Mouse (Mus musculus): ENCODE results near the gene Mtg1. TPM values are rescaled to one million over a fixed set of nuclear protein-coding genes. Genes with fewer than 3 reads are reported as not detected.

Mtg1 gene
- polyA plus RNA-seq (2016; fragmentation: Nextera tagmentation; extraction: Ambion mirVana): 29.5 and 31.9 TPM in 2 replicates

DNA sequence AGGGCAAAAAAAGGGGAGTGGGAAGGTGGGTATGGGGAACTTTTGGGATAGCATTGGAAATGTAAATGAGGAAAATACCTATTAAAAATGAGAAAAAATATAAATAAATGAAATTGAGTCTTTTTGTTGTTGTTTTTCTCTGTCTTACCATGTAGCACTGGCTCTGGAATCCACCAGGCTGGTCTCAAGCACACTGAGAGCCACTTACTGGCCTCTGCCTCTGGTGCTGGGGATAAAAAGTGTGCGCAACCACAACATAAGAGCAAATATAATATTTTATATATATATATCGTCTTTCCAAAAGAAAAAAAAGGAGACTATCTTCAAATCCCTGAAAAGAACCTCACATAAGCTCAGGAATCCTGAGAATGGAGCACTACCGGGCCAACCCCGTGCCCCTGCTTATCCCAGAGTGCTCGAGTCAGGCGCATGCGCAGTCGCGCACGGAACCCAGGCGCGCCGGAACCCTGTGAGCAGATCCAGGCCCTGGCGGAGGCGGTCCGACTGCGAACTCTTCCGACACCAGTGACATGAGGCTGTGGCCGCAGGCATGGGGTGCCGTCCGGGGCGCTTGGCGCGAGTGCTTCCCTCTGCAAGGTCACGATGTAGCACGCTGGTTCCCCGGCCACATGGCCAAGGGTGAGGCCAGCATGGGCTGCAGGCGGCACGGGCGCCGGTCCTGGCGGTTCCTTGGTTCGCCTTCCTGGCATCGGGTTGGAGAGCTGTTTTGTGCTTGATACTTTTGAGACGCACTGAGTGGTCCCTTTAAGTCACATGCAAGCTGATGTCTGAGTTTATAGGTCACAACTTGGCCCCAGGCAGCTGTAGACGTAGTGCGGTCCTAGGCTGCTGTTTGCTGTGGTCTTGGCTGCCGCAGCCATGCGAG lies at the start of gene Mtg1:
Gene Mtg1, plus strand, starts transcription at position 430 of the 886 bp plus-strand sequence.
- Histone ChIP-seq H3K4me3 (peak within 1 kb of the TSS; percentile 79), H3K4me1 (peaks cover 6% of the 10 kb centered on the region), H3K36me3 (peaks cover 17% of the 10 kb centered on the region), H3K9me3 (replicated peaks) (no peaks in the 10 kb centered on the region), H3K27ac (peak within 1 kb of the TSS; percentile 93), H3K27me3 (ENCODE audit: low read depth, poor library complexity, severe bottlenecking) (no peaks in the 10 kb centered on the region)
- DNase-seq (ENCODE audit: low spot score): peak; percentile 98
- WGBS: 2% methylated on average over 39 of the region's 39 CpGs

DNA sequence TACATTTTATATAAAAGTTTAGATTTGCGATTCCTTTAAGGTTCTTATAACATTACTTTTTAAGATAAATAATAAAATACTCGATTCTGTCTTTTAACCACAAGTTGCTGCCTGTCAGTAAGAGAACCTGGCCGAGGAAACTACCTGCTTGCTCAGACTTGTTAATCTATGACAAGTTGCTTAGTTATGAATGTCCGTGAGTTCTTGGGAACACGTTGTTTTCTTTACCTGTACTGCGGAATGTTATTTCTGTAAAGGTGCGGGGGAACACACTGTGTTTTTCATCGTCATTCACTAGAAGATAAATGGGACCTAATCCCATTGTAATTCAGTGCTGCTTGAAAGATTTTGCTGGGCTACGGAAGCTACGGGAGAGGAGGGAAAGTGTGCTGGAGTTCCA lies 46.8 kb upstream of the Mtg1 start:
- no peak overlapping the region for H3K27ac ChIP-seq
- DNase-seq (ENCODE audit: low spot score): no peak
- no peak overlapping the region for H3K4me3 ChIP-seq
- H3K4me1 ChIP-seq: peaks cover 5% of the 10 kb centered on the region; the same call in 1 of the 2 replicates
- H3K9me3 ChIP-seq (replicated peaks): no peaks in the 10 kb centered on the region
- H3K27me3 ChIP-seq (ENCODE audit: low read depth, poor library complexity, severe bottlenecking): no peaks in the 10 kb centered on the region
- H3K36me3 ChIP-seq: no peaks in the 10 kb centered on the region
- 82% methylated on average over 10 of the region's 10 CpGs for WGBS

DNA sequence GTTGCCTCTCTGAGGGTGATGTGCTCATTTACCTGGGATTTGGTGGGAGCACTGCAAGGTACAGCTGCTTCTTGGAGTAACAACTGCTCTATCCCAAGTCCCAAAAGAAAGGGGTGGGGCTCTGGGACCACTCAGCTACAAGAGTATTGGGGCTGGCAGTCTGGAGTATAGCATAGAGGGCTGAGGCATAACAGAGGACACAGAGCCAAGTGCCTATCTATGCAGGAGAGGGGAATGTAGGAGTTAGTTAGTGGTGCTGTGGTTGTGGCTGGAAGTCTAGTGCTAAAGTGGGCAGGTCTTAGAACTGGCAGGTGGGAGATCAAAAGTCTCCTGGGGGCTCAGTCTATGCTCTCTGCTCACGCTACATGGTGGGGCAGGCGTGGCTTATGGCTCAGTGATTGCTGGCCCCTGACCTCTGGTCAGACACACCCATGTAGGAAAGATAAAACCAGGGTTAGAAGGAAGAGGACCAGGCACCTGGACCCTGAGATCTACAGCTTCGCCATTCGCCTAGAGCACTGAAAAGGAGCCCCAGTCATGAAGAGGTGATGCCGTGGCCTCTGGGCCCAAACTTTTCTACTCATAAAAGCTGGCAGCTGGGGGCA lies 44.3 kb upstream of the Mtg1 start, which contains the start of gene Prap1:
Gene Prap1, plus strand, starts transcription at position 472 of the 605 bp plus-strand sequence.
- Histone ChIP-seq H3K4me1 (peaks cover 5% of the 10 kb centered on the region; the same call in 1 of the 2 replicates), H3K4me3 (no peak within 1 kb of the TSS), H3K9me3 (replicated peaks) (no peaks in the 10 kb centered on the region), H3K27ac (no peak within 1 kb of the TSS), H3K27me3 (ENCODE audit: low read depth, poor library complexity, severe bottlenecking) (0 out of 2 replicates have a peak, but pooled peaks cover 5% of the 10 kb centered on the region), H3K36me3 (no peaks in the 10 kb centered on the region)
- WGBS: 66% methylated on average over 5 of the region's 5 CpGs
- DNase-seq (ENCODE audit: low spot score): no peak

DNA sequence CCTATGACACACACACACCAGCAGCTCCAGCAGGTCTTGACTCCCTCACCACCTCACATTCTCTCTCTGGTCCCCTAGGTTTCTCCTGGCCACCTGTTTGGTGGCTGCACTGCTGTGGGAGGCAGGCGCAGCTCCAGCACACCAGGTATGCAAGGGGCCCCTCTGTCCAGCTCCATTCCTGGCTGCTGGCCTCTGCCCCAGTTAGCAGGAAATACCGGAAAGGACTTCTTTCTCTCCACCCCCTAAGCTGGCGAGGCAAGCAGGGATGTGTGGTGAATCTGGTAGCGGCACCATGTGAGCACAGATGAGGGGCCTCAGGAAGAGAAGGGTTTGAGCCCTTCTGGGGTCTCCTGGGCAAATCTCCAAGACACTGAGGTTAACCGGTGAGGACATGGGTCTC lies 42.4 kb upstream of the Mtg1 start:
- Histone ChIP-seq H3K27me3 (ENCODE audit: low read depth, poor library complexity, severe bottlenecking) (0 out of 2 replicates have a peak, but pooled peaks cover 6% of the 10 kb centered on the region), H3K4me3 (no peak overlapping the region), H3K9me3 (replicated peaks) (no peaks in the 10 kb centered on the region), H3K36me3 (no peaks in the 10 kb centered on the region), H3K4me1 (peaks cover 5% of the 10 kb centered on the region; the same call in 1 of the 2 replicates), H3K27ac (no peak overlapping the region)
- no peak for DNase-seq (ENCODE audit: low spot score)
- 65% methylated on average over 5 of the region's 5 CpGs for WGBS

DNA sequence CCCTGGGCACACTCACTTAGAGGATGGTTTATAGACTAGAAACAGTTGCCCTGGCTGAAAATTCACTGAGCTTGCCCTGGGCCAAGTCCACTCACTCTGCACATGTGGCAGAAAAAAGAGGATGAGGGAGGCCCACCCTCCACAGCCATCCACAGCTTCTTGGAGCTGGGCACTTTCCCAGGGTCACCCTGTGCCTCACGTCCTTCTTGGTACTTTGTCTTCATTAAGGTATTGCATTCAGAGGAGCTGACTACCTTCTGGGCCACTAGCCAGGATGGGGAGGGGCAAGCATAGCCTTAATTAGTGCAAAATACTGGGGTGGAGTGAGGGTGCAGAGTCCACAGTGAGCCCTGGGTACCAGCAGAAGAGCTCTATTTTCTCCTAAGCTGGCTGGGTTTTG lies 41.8 kb upstream of the Mtg1 start:
- H3K4me1 ChIP-seq: peaks cover 5% of the 10 kb centered on the region; the same call in 1 of the 2 replicates
- H3K9me3 ChIP-seq (replicated peaks): no peaks in the 10 kb centered on the region
- no peaks in the 10 kb centered on the region for H3K36me3 ChIP-seq
- peaks cover 7% of the 10 kb centered on the region; the same call in 1 of the 2 replicates for H3K27me3 ChIP-seq (ENCODE audit: low read depth, poor library complexity, severe bottlenecking)
- no peak overlapping the region for H3K27ac ChIP-seq
- H3K4me3 ChIP-seq: no peak overlapping the region
- DNase-seq (ENCODE audit: low spot score): no peak
- WGBS: 55% methylated on average over 1 of the region's 1 CpGs

DNA sequence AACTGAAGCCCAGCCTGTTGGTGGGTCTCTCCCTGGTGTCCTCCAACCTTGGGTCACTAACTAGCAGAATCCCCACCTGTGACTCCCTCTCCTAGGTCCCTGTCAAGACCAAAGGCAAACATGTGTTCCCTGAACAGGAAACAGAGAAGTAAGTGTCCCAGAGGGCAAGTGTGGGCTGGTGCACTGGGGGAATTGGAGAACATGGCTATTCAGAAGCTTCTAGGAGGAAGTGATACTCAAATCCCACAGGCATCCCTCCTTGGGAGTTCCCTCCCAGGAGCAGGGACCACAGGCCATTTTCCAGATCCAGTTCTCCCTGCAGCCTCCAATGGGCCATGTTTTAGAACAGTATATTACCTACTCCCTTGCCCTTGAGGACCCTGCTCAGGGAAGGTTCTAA lies 41.3 kb upstream of the Mtg1 start:
- H3K36me3 ChIP-seq: no peaks in the 10 kb centered on the region
- no peak overlapping the region for H3K4me3 ChIP-seq
- no peak overlapping the region for H3K27ac ChIP-seq
- H3K9me3 ChIP-seq (replicated peaks): no peaks in the 10 kb centered on the region
- H3K27me3 ChIP-seq (ENCODE audit: low read depth, poor library complexity, severe bottlenecking): peaks cover 12% of the 10 kb centered on the region
- DNase-seq (ENCODE audit: low spot score): no peak
- H3K4me1 ChIP-seq: peaks cover 6% of the 10 kb centered on the region

DNA sequence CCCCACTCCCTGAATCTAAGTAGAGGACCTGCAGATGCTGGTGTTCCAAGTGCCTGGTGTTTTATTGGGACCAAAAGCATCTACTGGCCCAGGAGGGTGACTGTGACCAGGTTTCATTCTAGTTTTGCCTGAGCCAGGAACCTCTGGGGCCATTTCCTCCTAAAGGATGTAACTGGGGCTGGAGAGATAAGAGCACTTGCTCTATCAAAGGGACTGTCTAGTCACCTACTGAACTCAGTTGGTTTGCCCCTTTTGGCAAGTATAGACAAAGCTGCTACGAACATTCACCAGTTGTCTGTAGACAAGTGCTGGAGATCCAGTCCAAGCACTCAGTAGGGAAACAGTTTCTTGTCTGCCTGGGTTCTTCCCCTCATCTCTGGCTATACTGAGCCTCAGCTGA lies 38.9 kb upstream of the Mtg1 start:
- no peak for DNase-seq (ENCODE audit: low spot score)
- Histone ChIP-seq H3K36me3 (no peaks in the 10 kb centered on the region), H3K4me1 (peaks cover 23% of the 10 kb centered on the region), H3K27me3 (ENCODE audit: low read depth, poor library complexity, severe bottlenecking) (peaks cover 20% of the 10 kb centered on the region), H3K27ac (no peak overlapping the region), H3K9me3 (replicated peaks) (no peaks in the 10 kb centered on the region), H3K4me3 (no peak overlapping the region)
- WGBS: 93% methylated on average over 1 of the region's 1 CpGs

DNA sequence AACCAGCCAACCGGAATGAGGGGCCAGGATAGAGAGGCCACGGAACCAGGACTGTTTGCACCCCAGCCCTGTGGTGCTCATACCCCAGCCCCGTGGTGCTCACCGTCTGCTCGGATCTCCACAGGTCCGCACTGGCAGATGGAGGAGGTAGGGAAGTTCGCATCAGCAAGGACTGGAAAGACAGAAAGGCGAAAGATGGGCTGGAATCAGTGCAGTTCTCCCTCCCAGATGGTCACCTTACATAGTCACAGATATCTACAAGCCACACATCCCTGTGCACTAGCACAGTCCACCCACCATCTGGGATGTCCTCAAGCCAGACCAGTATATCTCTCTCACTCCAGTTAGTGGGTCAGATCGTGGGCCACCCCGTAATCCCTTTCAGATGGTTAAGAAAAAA lies 35.9 kb upstream of the Mtg1 start:
- WGBS: 79% methylated on average over 10 of the region's 10 CpGs
- DNase-seq (ENCODE audit: low spot score): no peak
- Histone ChIP-seq H3K9me3 (replicated peaks) (no peaks in the 10 kb centered on the region), H3K4me1 (peaks cover 19% of the 10 kb centered on the region), H3K36me3 (peaks cover 20% of the 10 kb centered on the region), H3K4me3 (peak overlapping the region; percentile 59), H3K27ac (peak overlapping the region; percentile 37), H3K27me3 (ENCODE audit: low read depth, poor library complexity, severe bottlenecking) (peaks cover 20% of the 10 kb centered on the region)

DNA sequence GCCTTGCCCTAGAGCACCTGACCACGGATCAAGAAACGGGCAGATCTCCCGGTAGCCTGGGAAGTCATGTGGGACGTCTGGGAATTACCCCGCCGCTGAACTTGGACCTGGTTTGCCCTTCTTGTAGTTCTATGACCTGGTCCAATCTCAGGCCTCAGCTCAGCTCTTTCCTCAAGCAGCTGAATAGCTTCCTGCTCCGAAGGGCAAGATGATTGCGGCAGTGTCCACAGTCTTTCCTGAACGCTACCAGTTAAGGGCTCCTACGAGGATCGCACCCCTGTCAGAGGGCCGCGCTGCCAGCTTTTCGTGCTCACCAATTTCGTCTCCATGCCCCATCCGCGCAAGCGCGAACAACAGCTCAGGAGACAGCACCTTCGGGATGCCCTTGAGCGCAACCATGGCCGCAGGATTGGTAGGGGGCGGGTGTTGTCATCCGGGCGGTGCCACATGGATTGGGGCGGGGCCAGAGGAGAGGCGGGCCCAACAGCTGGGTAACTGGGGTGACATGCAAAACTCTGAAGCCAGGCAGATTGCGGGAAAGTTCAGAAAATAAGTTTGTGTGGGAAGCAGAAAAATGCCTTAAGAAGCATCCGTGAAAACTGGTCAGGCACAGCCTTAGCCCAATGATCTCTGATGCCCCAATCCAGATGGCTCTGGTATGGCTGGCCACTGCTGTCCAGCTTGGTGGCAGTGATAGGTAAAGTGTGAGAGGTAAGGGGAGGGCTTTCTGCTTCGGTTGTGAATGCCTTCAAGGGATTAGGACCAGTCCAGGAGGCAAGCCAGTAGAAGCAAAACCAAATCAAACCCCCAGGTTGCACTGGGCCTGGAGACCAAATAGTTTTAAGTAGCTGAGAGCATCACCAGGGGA lies 35.1 kb upstream of the Mtg1 start, which contains the start of gene Fuom:
Gene Fuom, minus strand, starts transcription at position 449 of the 868 bp plus-strand sequence.
- peaks cover 27% of the 10 kb centered on the region for H3K36me3 ChIP-seq
- WGBS: 2% methylated on average over 30 of the region's 30 CpGs
- H3K27ac ChIP-seq: peak within 1 kb of the TSS; percentile 37
- DNase-seq (ENCODE audit: low spot score): peak; percentile 76
- no peaks in the 10 kb centered on the region for H3K9me3 ChIP-seq (replicated peaks)
- peak within 1 kb of the TSS; percentile 59 for H3K4me3 ChIP-seq
- peaks cover 19% of the 10 kb centered on the region for H3K4me1 ChIP-seq
- H3K27me3 ChIP-seq (ENCODE audit: low read depth, poor library complexity, severe bottlenecking): peaks cover 20% of the 10 kb centered on the region

DNA sequence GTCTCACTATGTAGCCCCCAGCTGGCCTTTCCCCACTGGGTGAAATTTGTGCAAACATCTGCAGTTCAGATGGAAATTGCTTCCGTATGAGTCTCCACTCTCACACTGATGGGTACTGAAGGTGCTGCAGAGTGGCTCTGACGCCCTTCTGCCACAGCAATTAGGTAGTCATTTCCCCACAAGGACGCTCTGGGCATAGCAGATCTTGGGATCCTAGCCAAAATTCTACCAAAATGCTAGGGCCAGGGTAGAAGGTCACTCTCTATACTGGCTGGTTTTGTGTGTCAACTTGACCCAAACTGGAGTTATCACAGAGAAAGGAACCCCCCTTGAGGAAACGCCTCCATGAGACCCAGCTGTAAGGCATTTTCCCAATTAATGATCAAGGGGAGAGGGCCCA lies 33.4 kb upstream of the Mtg1 start:
- H3K9me3 ChIP-seq (replicated peaks): no peaks in the 10 kb centered on the region
- no peak for DNase-seq (ENCODE audit: low spot score)
- WGBS: 80% methylated on average over 4 of the region's 4 CpGs
- no peak overlapping the region for H3K4me3 ChIP-seq
- H3K4me1 ChIP-seq: peaks cover 19% of the 10 kb centered on the region
- H3K36me3 ChIP-seq: peaks cover 45% of the 10 kb centered on the region
- H3K27me3 ChIP-seq (ENCODE audit: low read depth, poor library complexity, severe bottlenecking): peaks cover 14% of the 10 kb centered on the region
- no peak overlapping the region for H3K27ac ChIP-seq

DNA sequence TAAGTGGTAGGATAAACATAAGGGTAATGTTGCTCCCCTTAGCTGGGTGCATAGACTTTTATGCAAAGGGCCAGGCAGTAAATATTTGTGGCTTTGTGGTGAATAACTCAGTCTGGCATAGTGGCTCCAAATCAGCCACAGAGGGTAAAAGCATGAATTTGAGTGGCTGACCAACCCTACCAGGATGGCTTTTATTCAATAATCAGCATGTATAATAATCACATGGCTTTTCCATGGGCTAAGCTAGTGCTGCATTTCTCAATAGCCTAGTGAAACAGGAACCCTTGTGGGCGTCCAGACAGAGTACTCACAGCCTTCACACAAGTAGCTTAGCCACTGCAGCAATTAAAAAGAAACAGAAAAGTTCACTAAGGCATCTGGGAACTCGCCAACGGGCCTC lies 25.4 kb upstream of the Mtg1 start:
- 85% methylated on average over 3 of the region's 3 CpGs for WGBS
- H3K4me3 ChIP-seq: no peak overlapping the region
- peaks cover 8% of the 10 kb centered on the region for H3K4me1 ChIP-seq
- peaks cover 61% of the 10 kb centered on the region for H3K36me3 ChIP-seq
- no peaks in the 10 kb centered on the region for H3K27me3 ChIP-seq (ENCODE audit: low read depth, poor library complexity, severe bottlenecking)
- DNase-seq (ENCODE audit: low spot score): no peak
- H3K9me3 ChIP-seq (replicated peaks): no peaks in the 10 kb centered on the region
- H3K27ac ChIP-seq: no peak overlapping the region

DNA sequence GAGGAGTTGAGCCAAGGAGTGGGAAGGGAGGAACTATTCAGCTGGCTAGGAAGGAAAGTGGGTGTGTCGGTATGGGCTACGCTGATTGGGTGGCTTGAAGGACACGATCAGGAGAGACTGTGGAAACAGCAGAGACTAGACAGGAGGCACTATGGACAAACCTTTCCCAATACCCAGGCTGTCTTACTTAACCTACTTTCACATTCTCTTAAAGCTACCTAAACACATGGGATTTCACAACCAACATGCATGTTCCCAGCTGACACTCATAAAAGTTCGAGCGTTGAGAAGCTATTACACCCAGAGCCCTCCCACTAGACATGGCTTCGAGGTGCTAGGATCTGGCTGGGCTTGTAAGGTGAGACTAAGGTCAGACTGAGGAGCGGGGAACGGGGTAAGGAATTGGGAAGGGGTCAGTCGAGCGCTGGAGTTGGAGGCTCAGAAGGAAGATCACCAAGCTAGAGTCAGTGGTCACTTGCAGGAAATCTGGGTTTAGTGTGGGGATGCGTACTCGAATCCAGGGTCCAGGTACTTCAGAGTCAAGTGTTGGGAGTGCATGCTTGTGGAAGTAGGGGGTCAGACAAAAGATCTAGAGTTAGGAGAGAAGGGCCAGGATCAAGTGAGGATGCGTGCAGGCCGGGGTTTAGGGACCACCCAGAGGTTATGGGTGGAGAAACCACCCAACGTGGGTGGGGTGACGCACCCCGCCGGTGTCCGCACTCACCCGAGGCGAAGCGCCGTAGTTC lies 21.6 kb upstream of the Mtg1 start, which contains the start of gene Paox:
Gene Paox, plus strand, starts transcription at position 217 of the 746 bp plus-strand sequence.
- Histone ChIP-seq H3K27me3 (ENCODE audit: low read depth, poor library complexity, severe bottlenecking) (no peaks in the 10 kb centered on the region), H3K9me3 (replicated peaks) (no peaks in the 10 kb centered on the region), H3K27ac (peak within 1 kb of the TSS; percentile 93), H3K4me3 (peak within 1 kb of the TSS; percentile 79), H3K4me1 (peaks cover 8% of the 10 kb centered on the region), H3K36me3 (peaks cover 23% of the 10 kb centered on the region)
- peak; percentile 59 for DNase-seq (ENCODE audit: low spot score)
- WGBS: 3% methylated on average over 23 of the region's 23 CpGs
